Mouse (Mus musculus): ENCODE results near the gene Trip12. TPM values are rescaled to one million over a fixed set of nuclear protein-coding genes. Genes with fewer than 3 reads are reported as not detected.

The Trip12 gene
- polyA plus RNA-seq, 1 experiment from 2014 or later, result 87.2 TPM

DNA sequence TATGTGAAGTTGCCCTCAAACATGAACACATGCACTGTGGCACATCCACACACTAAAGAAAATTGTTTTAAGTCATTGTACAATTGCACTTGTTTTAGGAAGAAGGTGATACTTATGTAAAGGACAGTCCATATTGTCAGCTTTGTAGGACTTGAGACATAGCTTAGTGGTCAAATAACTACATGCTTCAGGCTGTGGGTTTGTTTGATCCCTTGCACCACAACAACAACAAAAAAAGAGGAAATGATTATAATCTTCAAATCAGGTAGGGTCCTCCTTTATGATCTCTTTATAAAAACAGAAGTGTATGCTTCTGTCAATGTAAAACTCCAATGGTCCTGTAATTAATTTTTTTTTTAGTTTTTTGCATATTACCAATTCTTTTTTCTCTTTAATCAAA, 41.1 kb downstream of the Trip12 start:
- H3K36me3 ChIP-seq (ENCODE audit: control insufficient read depth, insufficient read depth, low read length), result no peaks in the 10 kb centered on the region; the same call in 1 of the 2 replicates
- H3K4me1 ChIP-seq (ENCODE audit: control insufficient read depth, insufficient read depth, low read length), result no peaks in the 10 kb centered on the region
- no peak for ATAC-seq (ENCODE audit: insufficient number of reproducible peaks, insufficient read depth, low FRiP score, low read depth)
- H3K9me3 ChIP-seq (ENCODE audit: control insufficient read depth, low read depth, low read length), result no peaks in the 10 kb centered on the region
- no peak overlapping the region for H3K4me2 ChIP-seq (replicated peaks; ENCODE audit: low read depth, low read length)
- H3K27me3 ChIP-seq (ENCODE audit: control insufficient read depth, insufficient read depth, low read length), result no peaks in the 10 kb centered on the region
- no peak overlapping the region for H3K27ac ChIP-seq (ENCODE audit: low read length)
- H3K9ac ChIP-seq (replicated peaks; ENCODE audit: low read depth, low read length), result no peak overlapping the region
- H3K4me3 ChIP-seq (ENCODE audit: low read depth, low read length), result no peak overlapping the region

DNA sequence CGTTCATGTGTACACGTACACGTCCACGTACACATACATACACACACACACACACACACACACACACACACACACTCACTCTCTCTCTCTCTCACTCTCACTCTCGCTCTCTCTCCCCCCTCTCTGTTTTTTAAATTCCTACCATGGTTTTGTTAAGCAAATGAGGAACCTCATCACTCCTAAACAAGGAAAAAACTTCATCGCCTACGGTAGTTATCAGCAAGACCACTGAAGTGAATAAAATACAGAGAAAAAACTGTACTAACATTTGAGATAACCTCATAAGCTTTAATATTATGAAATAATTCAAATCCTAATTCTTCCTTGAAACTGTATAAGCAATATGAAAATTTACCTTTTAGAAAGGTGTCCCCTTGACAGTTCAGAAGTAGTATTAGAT, 45.0 kb downstream of the Trip12 start:
- H3K27ac ChIP-seq (ENCODE audit: low read length), result no peak overlapping the region
- peaks cover 22% of the 10 kb centered on the region for H3K36me3 ChIP-seq (ENCODE audit: control insufficient read depth, insufficient read depth, low read length)
- no peak overlapping the region for H3K9ac ChIP-seq (replicated peaks; ENCODE audit: low read depth, low read length)
- H3K9me3 ChIP-seq (ENCODE audit: control insufficient read depth, low read depth, low read length), result no peaks in the 10 kb centered on the region
- no peaks in the 10 kb centered on the region for H3K4me1 ChIP-seq (ENCODE audit: control insufficient read depth, insufficient read depth, low read length)
- H3K4me2 ChIP-seq (replicated peaks; ENCODE audit: low read depth, low read length), result no peak overlapping the region
- ATAC-seq (ENCODE audit: insufficient number of reproducible peaks, insufficient read depth, low FRiP score, low read depth), result no peak
- 97% methylated on average over 7 of the region's 7 CpGs for WGBS
- no peaks in the 10 kb centered on the region for H3K27me3 ChIP-seq (ENCODE audit: control insufficient read depth, insufficient read depth, low read length)
- H3K4me3 ChIP-seq (ENCODE audit: low read depth, low read length), result no peak overlapping the region

DNA sequence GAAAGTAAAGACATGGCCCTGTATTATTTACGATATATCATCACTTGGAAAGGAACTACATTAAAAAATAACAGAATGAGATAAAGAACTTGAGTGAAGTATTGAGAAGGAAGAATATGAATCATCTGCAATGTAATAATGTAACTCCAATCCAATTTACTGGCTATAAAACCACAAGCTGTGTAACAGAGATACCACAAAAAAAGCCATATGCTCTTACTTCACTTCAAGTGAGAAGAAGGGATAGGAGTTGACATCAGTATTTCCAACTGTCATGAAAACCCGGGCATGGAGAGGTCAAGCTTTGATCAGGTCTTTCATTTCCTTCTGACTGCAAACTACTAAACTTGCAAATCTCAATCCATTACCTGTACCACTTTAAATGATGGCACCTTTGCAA, 48.9 kb downstream of the Trip12 start:
- no peak overlapping the region for H3K27ac ChIP-seq (ENCODE audit: low read length)
- H3K36me3 ChIP-seq (ENCODE audit: control insufficient read depth, insufficient read depth, low read length), result peaks cover 37% of the 10 kb centered on the region
- no peaks in the 10 kb centered on the region for H3K9me3 ChIP-seq (ENCODE audit: control insufficient read depth, low read depth, low read length)
- H3K9ac ChIP-seq (replicated peaks; ENCODE audit: low read depth, low read length), result no peak overlapping the region
- ATAC-seq (ENCODE audit: insufficient number of reproducible peaks, insufficient read depth, low FRiP score, low read depth), result no peak
- H3K4me1 ChIP-seq (ENCODE audit: control insufficient read depth, insufficient read depth, low read length), result no peaks in the 10 kb centered on the region
- no peak overlapping the region for H3K4me2 ChIP-seq (replicated peaks; ENCODE audit: low read depth, low read length)
- H3K4me3 ChIP-seq (ENCODE audit: low read depth, low read length), result no peak overlapping the region
- no peaks in the 10 kb centered on the region for H3K27me3 ChIP-seq (ENCODE audit: control insufficient read depth, insufficient read depth, low read length)
- WGBS, result 98% methylated on average over 2 of the region's 2 CpGs

DNA sequence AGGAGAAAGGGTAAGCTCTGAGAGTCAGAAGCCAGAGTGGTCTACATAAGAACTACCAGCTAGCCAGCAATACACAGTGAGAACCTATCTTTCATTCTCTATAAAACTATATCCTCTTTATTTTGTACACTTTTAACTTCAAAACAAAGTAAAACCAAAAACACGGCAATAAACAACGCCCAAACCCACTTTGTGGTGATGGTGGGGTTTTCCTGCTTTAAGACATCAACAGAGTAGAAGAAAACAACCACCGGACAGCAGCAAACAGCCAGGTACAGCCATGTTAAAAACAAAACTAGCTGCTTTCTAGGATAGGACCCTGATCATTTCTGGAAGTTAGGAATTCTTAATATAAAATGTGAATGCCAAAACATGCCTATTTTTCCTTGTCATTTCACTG, 59.7 kb downstream of the Trip12 start:
- H3K27ac ChIP-seq (ENCODE audit: low read length), result no peak overlapping the region
- 89% methylated on average over 3 of the region's 3 CpGs for WGBS
- H3K36me3 ChIP-seq (ENCODE audit: control insufficient read depth, insufficient read depth, low read length), result peaks cover 21% of the 10 kb centered on the region; the same call in 1 of the 2 replicates

DNA sequence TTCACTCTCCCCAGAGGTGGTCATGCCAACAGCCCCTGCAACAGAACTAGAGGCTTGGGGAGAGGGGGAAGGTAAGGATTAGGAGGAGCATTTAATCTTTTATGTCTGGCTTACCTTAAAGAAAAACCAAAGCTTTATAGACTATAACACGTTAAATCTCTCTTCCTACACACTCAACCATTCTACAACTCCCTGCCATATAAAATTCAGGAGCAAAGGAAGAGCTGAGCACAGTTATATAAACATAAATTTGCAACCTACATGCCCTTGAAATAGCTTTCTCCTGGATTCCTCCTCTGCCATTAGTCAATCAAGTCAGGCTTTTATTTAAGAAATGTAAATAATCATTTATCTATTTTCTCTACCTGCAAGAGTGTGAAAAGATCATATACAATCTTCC, 62.9 kb downstream of the Trip12 start:
- Histone ChIP-seq H3K27me3 (ENCODE audit: control insufficient read depth, insufficient read depth, low read length) (no peaks in the 10 kb centered on the region), H3K9ac (replicated peaks; ENCODE audit: low read depth, low read length) (no peak overlapping the region), H3K4me3 (ENCODE audit: low read depth, low read length) (no peak overlapping the region), H3K9me3 (ENCODE audit: control insufficient read depth, low read depth, low read length) (no peaks in the 10 kb centered on the region), H3K27ac (ENCODE audit: low read length) (no peak overlapping the region), H3K36me3 (ENCODE audit: control insufficient read depth, insufficient read depth, low read length) (peaks cover 12% of the 10 kb centered on the region; the same call in 1 of the 2 replicates), H3K4me1 (ENCODE audit: control insufficient read depth, insufficient read depth, low read length) (no peaks in the 10 kb centered on the region), H3K4me2 (replicated peaks; ENCODE audit: low read depth, low read length) (no peak overlapping the region)
- no peak for ATAC-seq (ENCODE audit: insufficient number of reproducible peaks, insufficient read depth, low FRiP score, low read depth)
- WGBS, result 71% methylated on average over 1 of the region's 1 CpGs

More for the DNA sequence above, 59.7 kb downstream of the Trip12 start:
- no peak for ATAC-seq (ENCODE audit: insufficient number of reproducible peaks, insufficient read depth, low FRiP score, low read depth)
- no peak overlapping the region for H3K4me3 ChIP-seq (ENCODE audit: low read depth, low read length)
- no peaks in the 10 kb centered on the region for H3K27me3 ChIP-seq (ENCODE audit: control insufficient read depth, insufficient read depth, low read length)
- no peaks in the 10 kb centered on the region for H3K9me3 ChIP-seq (ENCODE audit: control insufficient read depth, low read depth, low read length)
- H3K4me2 ChIP-seq (replicated peaks; ENCODE audit: low read depth, low read length), result no peak overlapping the region
- no peaks in the 10 kb centered on the region for H3K4me1 ChIP-seq (ENCODE audit: control insufficient read depth, insufficient read depth, low read length)
- H3K9ac ChIP-seq (replicated peaks; ENCODE audit: low read depth, low read length), result no peak overlapping the region

DNA sequence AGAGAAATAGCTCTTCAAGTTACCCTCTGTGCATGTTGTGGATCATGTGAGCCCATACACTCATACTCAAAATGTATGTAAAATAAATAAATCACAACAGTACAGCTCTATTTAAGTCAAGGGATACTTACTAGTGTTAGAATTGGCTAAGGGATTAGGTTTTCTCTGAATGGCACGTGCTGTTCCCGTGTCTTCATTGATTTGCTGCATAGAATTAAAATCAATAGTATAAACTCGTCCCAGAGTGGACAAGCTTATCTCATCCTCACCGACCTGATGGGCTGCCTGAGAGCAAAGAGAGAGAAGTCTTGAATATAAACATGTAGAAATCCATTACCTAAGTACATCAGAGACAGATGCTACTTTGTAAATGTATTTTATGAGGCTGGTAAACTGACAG, 81.5 kb downstream of the Trip12 start:
- Histone ChIP-seq H3K4me2 (replicated peaks; ENCODE audit: low read depth, low read length) (no peak overlapping the region), H3K36me3 (ENCODE audit: control insufficient read depth, insufficient read depth, low read length) (peaks cover 55% of the 10 kb centered on the region), H3K9me3 (ENCODE audit: control insufficient read depth, low read depth, low read length) (no peaks in the 10 kb centered on the region), H3K4me3 (ENCODE audit: low read depth, low read length) (no peak overlapping the region), H3K27ac (ENCODE audit: low read length) (no peak overlapping the region), H3K9ac (replicated peaks; ENCODE audit: low read depth, low read length) (no peak overlapping the region), H3K27me3 (ENCODE audit: control insufficient read depth, insufficient read depth, low read length) (no peaks in the 10 kb centered on the region), H3K4me1 (ENCODE audit: control insufficient read depth, insufficient read depth, low read length) (no peaks in the 10 kb centered on the region)
- ATAC-seq (ENCODE audit: insufficient number of reproducible peaks, insufficient read depth, low FRiP score, low read depth), result no peak
- WGBS, result 65% methylated on average over 4 of the region's 4 CpGs

DNA sequence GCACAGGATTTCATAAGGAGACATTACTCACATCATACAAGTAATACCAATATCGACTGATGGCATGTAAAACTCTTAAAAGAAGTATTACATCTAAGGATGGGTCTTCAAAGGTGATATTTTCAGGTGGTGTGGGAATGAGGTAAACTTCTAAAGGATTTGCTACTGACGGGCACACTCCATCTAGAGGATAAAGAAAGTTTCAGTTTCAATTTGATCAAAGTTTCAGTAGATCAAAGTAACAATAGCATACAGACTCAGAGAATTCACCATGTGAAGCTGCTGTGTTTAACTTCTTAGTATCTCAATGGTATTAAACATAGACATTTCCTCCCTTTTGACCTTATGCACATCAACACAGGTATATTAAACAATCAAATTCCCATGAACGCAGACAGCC, 98.2 kb downstream of the Trip12 start:
- Histone ChIP-seq H3K4me2 (replicated peaks; ENCODE audit: low read depth, low read length) (no peak overlapping the region), H3K27ac (ENCODE audit: low read length) (no peak overlapping the region), H3K9ac (replicated peaks; ENCODE audit: low read depth, low read length) (no peak overlapping the region), H3K36me3 (ENCODE audit: control insufficient read depth, insufficient read depth, low read length) (peaks cover 43% of the 10 kb centered on the region), H3K4me1 (ENCODE audit: control insufficient read depth, insufficient read depth, low read length) (no peaks in the 10 kb centered on the region), H3K9me3 (ENCODE audit: control insufficient read depth, low read depth, low read length) (no peaks in the 10 kb centered on the region), H3K27me3 (ENCODE audit: control insufficient read depth, insufficient read depth, low read length) (no peaks in the 10 kb centered on the region), H3K4me3 (ENCODE audit: low read depth, low read length) (no peak overlapping the region)
- WGBS, result 92% methylated on average over 3 of the region's 3 CpGs
- no peak for ATAC-seq (ENCODE audit: insufficient number of reproducible peaks, insufficient read depth, low FRiP score, low read depth)

DNA sequence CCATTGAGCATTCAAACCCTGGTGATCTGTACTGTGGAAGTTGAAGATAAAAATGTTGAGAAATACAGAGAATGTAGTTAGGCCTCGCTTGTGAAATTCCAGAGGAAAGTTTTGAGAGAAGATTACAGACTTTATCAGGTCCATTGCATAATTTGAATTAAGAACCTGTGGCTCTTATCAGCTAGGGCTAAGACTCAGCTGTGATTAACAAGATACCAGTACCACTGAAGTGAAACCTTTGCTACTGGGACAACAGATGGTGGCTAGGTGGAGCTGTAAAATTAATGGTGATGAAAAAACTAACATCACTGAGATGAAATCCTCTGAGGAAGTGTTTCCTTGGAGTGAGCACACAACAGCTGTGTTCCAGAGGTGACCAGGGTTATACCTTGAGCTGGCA, 100.2 kb downstream of the Trip12 start:
- no peak overlapping the region for H3K4me3 ChIP-seq (ENCODE audit: low read depth, low read length)
- no peak overlapping the region for H3K4me2 ChIP-seq (replicated peaks; ENCODE audit: low read depth, low read length)
- 81% methylated on average over 1 of the region's 1 CpGs for WGBS
- H3K9me3 ChIP-seq (ENCODE audit: control insufficient read depth, low read depth, low read length), result no peaks in the 10 kb centered on the region
- peaks cover 51% of the 10 kb centered on the region for H3K36me3 ChIP-seq (ENCODE audit: control insufficient read depth, insufficient read depth, low read length)
- no peak for ATAC-seq (ENCODE audit: insufficient number of reproducible peaks, insufficient read depth, low FRiP score, low read depth)
- no peak overlapping the region for H3K9ac ChIP-seq (replicated peaks; ENCODE audit: low read depth, low read length)
- no peaks in the 10 kb centered on the region for H3K4me1 ChIP-seq (ENCODE audit: control insufficient read depth, insufficient read depth, low read length)
- no peaks in the 10 kb centered on the region for H3K27me3 ChIP-seq (ENCODE audit: control insufficient read depth, insufficient read depth, low read length)
- no peak overlapping the region for H3K27ac ChIP-seq (ENCODE audit: low read length)

DNA sequence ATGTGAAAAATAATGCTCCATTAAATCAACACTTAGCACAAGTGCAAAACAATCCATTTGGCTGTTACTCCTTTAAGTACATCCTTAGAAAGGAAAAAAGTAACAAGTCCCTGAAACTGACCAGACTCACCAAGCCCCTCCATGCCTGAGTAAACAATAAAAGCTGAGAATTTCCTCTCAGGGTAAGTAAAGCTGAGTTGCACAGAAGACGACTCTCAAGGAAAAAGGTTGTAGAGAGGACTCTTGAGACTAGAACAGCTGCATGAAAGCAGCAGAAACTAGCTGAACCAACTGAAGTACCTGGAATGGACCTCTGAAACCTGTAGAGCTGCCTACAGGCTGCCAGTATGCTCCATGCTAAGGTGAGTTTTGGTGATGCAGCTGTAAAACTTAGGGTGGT, 103.2 kb downstream of the Trip12 start:
- Histone ChIP-seq H3K9ac (replicated peaks; ENCODE audit: low read depth, low read length) (no peak overlapping the region), H3K4me2 (replicated peaks; ENCODE audit: low read depth, low read length) (no peak overlapping the region), H3K27me3 (ENCODE audit: control insufficient read depth, insufficient read depth, low read length) (no peaks in the 10 kb centered on the region), H3K9me3 (ENCODE audit: control insufficient read depth, low read depth, low read length) (no peaks in the 10 kb centered on the region), H3K36me3 (ENCODE audit: control insufficient read depth, insufficient read depth, low read length) (peaks cover 53% of the 10 kb centered on the region), H3K4me1 (ENCODE audit: control insufficient read depth, insufficient read depth, low read length) (no peaks in the 10 kb centered on the region), H3K4me3 (ENCODE audit: low read depth, low read length) (no peak overlapping the region), H3K27ac (ENCODE audit: low read length) (no peak overlapping the region)
- no peak for ATAC-seq (ENCODE audit: insufficient number of reproducible peaks, insufficient read depth, low FRiP score, low read depth)
- WGBS, result 45% methylated on average over 1 of the region's 1 CpGs
